In genomic region chr9:83807562-83807961, GRCm38 (mm10) we compare ENCODE assay signal across 8 mouse cellular contexts. TPM values are rescaled to one million over a fixed set of nuclear protein-coding genes. Genes with fewer than 3 reads are reported as not detected.
A peak's percentile ranks its signal among the peaks of the same experiment; 100 is the strongest.
DNase-seq lines count a peak whose midpoint lies in the region; ATAC-seq lines count a peak whose summit lies in the region.

No protein-coding gene starts in this region.

- no peak overlapping the region for H3K4me3 ChIP-seq in hindbrain, embryonic 10.5 days
- H3K4me3 ChIP-seq in hindbrain, embryonic 13.5 days, result no peak overlapping the region
- H3K4me3 ChIP-seq in forebrain, embryonic 11.5 days (ENCODE audit: low read depth, low read length), result no peak overlapping the region

- DNase-seq in hindbrain, embryonic 10.5 days (ENCODE audit: low spot score), result peak; percentile 21
- peak; percentile 57 for DNase-seq in urinary bladder, postnatal 14 days (ENCODE audit: low spot score)
- DNase-seq in urinary bladder, postnatal 4 days (ENCODE audit: low spot score in 2 of 2), result no peak
- DNase-seq in c-Kit-positive CD71-positive TER-119-negative erythroid progenitor cells, embryonic 14.5 days (ENCODE audit: low read depth), result peak; percentile 40
- DNase-seq in heart, postnatal 36 days, result peak; percentile 24 to 48
- DNase-seq in lung, postnatal 25 days (ENCODE audit: low spot score), result peak; percentile 48
- no peak for DNase-seq in forebrain, embryonic 11.5 days (ENCODE audit: low spot score)

- no peak for ATAC-seq in hindbrain, embryonic 13.5 days (ENCODE audit: low FRiP score)
- ATAC-seq in forebrain, embryonic 11.5 days (replicated peaks; ENCODE audit: low FRiP score), result no peak

- no peaks in the 10 kb centered on the region for H3K36me3 ChIP-seq in hindbrain, embryonic 10.5 days
- no peaks in the 10 kb centered on the region for H3K36me3 ChIP-seq in hindbrain, embryonic 13.5 days
- no peaks in the 10 kb centered on the region for H3K36me3 ChIP-seq in forebrain, embryonic 11.5 days (ENCODE audit: control insufficient read depth, insufficient read depth, low read length)

- H3K4me1 ChIP-seq in hindbrain, embryonic 10.5 days (replicated peaks), result peaks cover 18% of the 10 kb centered on the region
- H3K4me1 ChIP-seq in hindbrain, embryonic 13.5 days (replicated peaks), result peaks cover 28% of the 10 kb centered on the region
- H3K4me1 ChIP-seq in forebrain, embryonic 11.5 days (replicated peaks; ENCODE audit: control insufficient read depth, insufficient read depth, low read length), result peaks cover 3% of the 10 kb centered on the region; the same call in 1 of the 2 replicates

- peaks cover 21% of the 10 kb centered on the region; the same call in 1 of the 2 replicates for H3K27me3 ChIP-seq in hindbrain, embryonic 10.5 days (ENCODE audit: insufficient read depth, poor library complexity, severe bottlenecking)
- no peaks in the 10 kb centered on the region for H3K27me3 ChIP-seq in hindbrain, embryonic 13.5 days
- H3K27me3 ChIP-seq in forebrain, embryonic 11.5 days (ENCODE audit: control insufficient read depth, insufficient read depth, low read length), result peaks cover 3% of the 10 kb centered on the region; the same call in 1 of the 2 replicates

- no peak overlapping the region for H3K27ac ChIP-seq in hindbrain, embryonic 10.5 days
- no peak overlapping the region for H3K27ac ChIP-seq in hindbrain, embryonic 13.5 days
- H3K27ac ChIP-seq in forebrain, embryonic 11.5 days (ENCODE audit: low read depth, low read length), result no peak overlapping the region

- intact Hi-C loops in heart, postnatal 36 days (cut with DNase I), result loop anchor here (1.0 kb wide), 1 partner anchor 96 kb away; no protein-coding TSS in a partner anchor

- no peak overlapping the region for H3K4me2 ChIP-seq in hindbrain, embryonic 13.5 days
- no peak overlapping the region for H3K4me2 ChIP-seq in forebrain, embryonic 11.5 days (ENCODE audit: low read depth, low read length, severe bottlenecking)

- 8% methylated on average over 2 of the region's 2 CpGs for WGBS in hindbrain, embryonic 10.5 days
- WGBS in hindbrain, embryonic 13.5 days, result 10% methylated on average over 2 of the region's 2 CpGs
- 3% methylated on average over 2 of the region's 2 CpGs for WGBS in forebrain, embryonic 11.5 days

- H3K9ac ChIP-seq in hindbrain, embryonic 13.5 days, result no peak overlapping the region
- H3K9ac ChIP-seq in forebrain, embryonic 11.5 days (ENCODE audit: low read length), result no peak overlapping the region

- no peaks in the 10 kb centered on the region for H3K9me3 ChIP-seq in hindbrain, embryonic 10.5 days
- H3K9me3 ChIP-seq in hindbrain, embryonic 13.5 days, result no peaks in the 10 kb centered on the region
- H3K9me3 ChIP-seq in forebrain, embryonic 11.5 days (ENCODE audit: control insufficient read depth, low read length), result no peaks in the 10 kb centered on the region

RNA-seq across cellular contexts. Expression of gene Elovl4, which starts 1.5 kb away (rescaled TPM):
- 25.6 and 29.3 TPM in 2 replicates for polyA plus RNA-seq in hindbrain, embryonic 10.5 days (2016; fragmentation: Nextera tagmentation; extraction: Ambion mirVana)
- polyA plus RNA-seq in hindbrain, embryonic 13.5 days (2015; fragmentation: Nextera tagmentation; extraction: Ambion mirVana), result 82.7 and 82.8 TPM in 2 replicates
- total RNA-seq in heart, postnatal 36 days (2021), result under 1 TPM; 0.11 to 0.14 TPM
- polyA plus RNA-seq in forebrain, embryonic 11.5 days (2014; fragmentation: Nextera tagmentation; extraction: Ambion mirVana), result 41.4 and 42.9 TPM in 2 replicates

RNA-seq across cellular contexts. Expression of gene Ttk, which starts 26.9 kb away (rescaled TPM):
- 30.8 and 42.6 TPM in 2 replicates for polyA plus RNA-seq in hindbrain, embryonic 10.5 days (2016; fragmentation: Nextera tagmentation; extraction: Ambion mirVana)
- 8.3 and 8.8 TPM in 2 replicates for polyA plus RNA-seq in hindbrain, embryonic 13.5 days (2015; fragmentation: Nextera tagmentation; extraction: Ambion mirVana)
- under 1 TPM; 0.38 to 0.64 TPM for total RNA-seq in heart, postnatal 36 days (2021)
- 54.1 and 59.9 TPM in 2 replicates for polyA plus RNA-seq in forebrain, embryonic 11.5 days (2014; fragmentation: Nextera tagmentation; extraction: Ambion mirVana)

Comparison
In these comparisons a context has a peak if more than half of its experiments do, and no peak if none do; other contexts are left out.
1. DNase-seq: peak in hindbrain, embryonic 10.5 days (single experiment), urinary bladder, postnatal 14 days (single experiment), c-Kit-positive CD71-positive TER-119-negative erythroid progenitor cells, embryonic 14.5 days (single experiment), heart, postnatal 36 days (2 of 2) and lung, postnatal 25 days (single experiment); none in urinary bladder, postnatal 4 days (0 of 2) and forebrain, embryonic 11.5 days (single experiment).